Mouse (Mus musculus): Measurements from ENCODE around the gene Dcaf8.

- TF ChIP-seq CTCF (conservative IDR thresholded peaks at IDR 0.05; ENCODE audit: low read length): no peak
- no peak for TF ChIP-seq POU5F1 (IDR thresholded peaks at IDR 0.05; ENCODE audit: borderline replicate concordance, low read length)
- no peak for TF ChIP-seq NANOG (IDR thresholded peaks at IDR 0.05; ENCODE audit: borderline replicate concordance, low read length)
Measured at GRCm38 (mm10) chr1:172172381-172172780, 24.5 kb downstream of the Dcaf8 start.

Data from E14TG2a.4 (cell line).